Mouse (Mus musculus) embryonic facial prominence, embryonic 11.5 days (tissue): Measurements from ENCODE around the gene Agap1. TPM values are rescaled to one million over a fixed set of nuclear protein-coding genes. Genes with fewer than 3 reads are reported as not detected.

ENCODE experiments used
- ATAC-seq: fragments of 200-750 bp; cut with Nextera tagmentation; replicated peaks from 2 replicates; pipeline ENCODE4 v1.8.0; 2017; ENCODE audit warnings: low read depth; ENCODE audit not compliant: insufficient number of reproducible peaks, low FRiP score, low TSS enrichment
- DNase-seq: peaks from one replicate; pipeline ENCODE4 v3.0.0-alpha.2; 2015; ENCODE audit warnings: low spot score
- H3K27ac ChIP-seq: fragments of 300-500 bp; sonication (generic); replicated peaks from 2 replicates; pipeline ENCODE4 v1.5.1; 2014; ENCODE audit warnings: mild to moderate bottlenecking, low read depth, low read length, control low read depth
- H3K27me3 ChIP-seq: fragments of 300-500 bp; sonication (generic); 2 replicates; pipeline ENCODE4 v1.6.1; 2014; ENCODE audit warnings: mild to moderate bottlenecking, low read length, moderate library complexity, mixed read lengths; ENCODE audit not compliant: control insufficient read depth, insufficient read depth
- H3K36me3 ChIP-seq: fragments of 300-500 bp; sonication (generic); replicated peaks from 2 replicates; pipeline ENCODE4 v1.6.1; 2014; ENCODE audit warnings: low read depth, mild to moderate bottlenecking, low read length, moderate library complexity, mixed read lengths; ENCODE audit not compliant: control insufficient read depth, insufficient read depth
- H3K4me1 ChIP-seq: fragments of 300-500 bp; sonication (generic); 2 replicates; pipeline ENCODE4 v1.6.1; 2014; ENCODE audit warnings: low read length, mixed read lengths; ENCODE audit not compliant: control insufficient read depth, insufficient read depth
- H3K4me2 ChIP-seq: fragments of 300-500 bp; sonication (generic); 2 replicates; pipeline ENCODE4 v1.6.1; 2014; ENCODE audit warnings: low read depth, mild to moderate bottlenecking, control low read depth, low read length, moderate library complexity
- H3K4me3 ChIP-seq: fragments of 300-500 bp; sonication (generic); 2 replicates; pipeline ENCODE4 v1.5.1; 2014; ENCODE audit warnings: low read depth, low read length, control low read depth
- H3K9ac ChIP-seq: fragments of 300-500 bp; sonication (generic); replicated peaks from 2 replicates; pipeline ENCODE4 v1.6.1; 2014; ENCODE audit warnings: mild to moderate bottlenecking, control low read depth, low read length
- H3K9me3 ChIP-seq: fragments of 300-500 bp; sonication (generic); replicated peaks from 2 replicates; pipeline ENCODE4 v1.6.1; 2016; ENCODE audit warnings: mild to moderate bottlenecking, low read length, inconsistent platforms, mixed read lengths; ENCODE audit not compliant: control insufficient read depth
- WGBS: fragments of 180-500 bp; shearing (Covaris S2); extraction: QIAGEN DNeasy Blood & Tissue Kit; methylation state at CpG from one replicate; pipeline ENCODE4 v1.1.7; 2014; 5-methylcytosine and 5-hydroxymethylcytosine counted together
- polyA plus RNA-seq: library from polyadenylated mRNA; unstranded; fragments of >200 nt; fragmentation: Nextera tagmentation; extraction: Ambion mirVana; gene quantifications from 2 replicates; pipeline ENCODE4 v1.2.1, GENCODE M21; 2014

The Agap1 gene
- polyA plus RNA-seq, 1 experiment from 2014 or later, result 15.4 TPM

GRCm38 (mm10) chr1:89730589-89731195 lies 276.1 kb downstream of the Agap1 start:
- no peaks in the 10 kb centered on the region for H3K27me3 ChIP-seq
- H3K4me1 ChIP-seq, result no peaks in the 10 kb centered on the region; the same call in 1 of the 2 replicates
- no peak for ATAC-seq
- H3K36me3 ChIP-seq, result no peaks in the 10 kb centered on the region; the same call in 1 of the 2 replicates
- no peak overlapping the region for H3K27ac ChIP-seq
- no peak for DNase-seq
- H3K9me3 ChIP-seq, result no peaks in the 10 kb centered on the region
- no peak overlapping the region for H3K4me3 ChIP-seq
- no peak overlapping the region for H3K4me2 ChIP-seq
- no peak overlapping the region for H3K9ac ChIP-seq
- 90% methylated on average over 13 of the region's 13 CpGs for WGBS

GRCm38 (mm10) chr1:89734368-89734767 lies 279.8 kb downstream of the Agap1 start:
- Histone ChIP-seq H3K4me1 (no peaks in the 10 kb centered on the region; the same call in 1 of the 2 replicates), H3K4me2 (no peak overlapping the region), H3K9me3 (no peaks in the 10 kb centered on the region), H3K4me3 (no peak overlapping the region), H3K36me3 (no peaks in the 10 kb centered on the region; the same call in 1 of the 2 replicates), H3K9ac (no peak overlapping the region), H3K27ac (no peak overlapping the region), H3K27me3 (no peaks in the 10 kb centered on the region)
- no peak for DNase-seq
- WGBS, result 62% methylated on average over 9 of the region's 9 CpGs
- ATAC-seq, result no peak

- no peak for ATAC-seq
- DNase-seq, result no peak
- no peak overlapping the region for H3K4me2 ChIP-seq
Observed at GRCm38 (mm10) chr1:89735146-89735545, 280.5 kb downstream of the Agap1 start.

GRCm38 (mm10) chr1:89736021-89736420 lies 281.4 kb downstream of the Agap1 start:
- H3K4me2 ChIP-seq, result no peak overlapping the region
- WGBS, result 95% methylated on average over 6 of the region's 6 CpGs
- H3K27ac ChIP-seq, result no peak overlapping the region
- H3K9ac ChIP-seq, result no peak overlapping the region
- no peak overlapping the region for H3K4me3 ChIP-seq
- H3K4me1 ChIP-seq, result no peaks in the 10 kb centered on the region; the same call in 1 of the 2 replicates
- ATAC-seq, result no peak
- no peaks in the 10 kb centered on the region; the same call in 1 of the 2 replicates for H3K36me3 ChIP-seq
- no peaks in the 10 kb centered on the region for H3K27me3 ChIP-seq
- DNase-seq, result no peak
- H3K9me3 ChIP-seq, result no peaks in the 10 kb centered on the region

More at GRCm38 (mm10) chr1:89735146-89735545, 280.5 kb downstream of the Agap1 start:
- no peaks in the 10 kb centered on the region for H3K27me3 ChIP-seq
- H3K9ac ChIP-seq, result no peak overlapping the region
- WGBS, result 85% methylated on average over 6 of the region's 6 CpGs
- no peak overlapping the region for H3K27ac ChIP-seq
- no peaks in the 10 kb centered on the region; the same call in 1 of the 2 replicates for H3K4me1 ChIP-seq
- no peaks in the 10 kb centered on the region; the same call in 1 of the 2 replicates for H3K36me3 ChIP-seq
- H3K9me3 ChIP-seq, result no peaks in the 10 kb centered on the region
- H3K4me3 ChIP-seq, result no peak overlapping the region

- Histone ChIP-seq H3K4me2 (no peak overlapping the region), H3K36me3 (no peaks in the 10 kb centered on the region; the same call in 1 of the 2 replicates), H3K27ac (no peak overlapping the region), H3K4me1 (no peaks in the 10 kb centered on the region; the same call in 1 of the 2 replicates), H3K27me3 (no peaks in the 10 kb centered on the region), H3K4me3 (no peak overlapping the region), H3K9ac (no peak overlapping the region), H3K9me3 (no peaks in the 10 kb centered on the region)
- DNase-seq (no peak), ATAC-seq (no peak)
- 68% methylated on average over 17 of the region's 17 CpGs for WGBS
Observed at GRCm38 (mm10) chr1:89739067-89739774, 284.6 kb downstream of the Agap1 start.

- Histone ChIP-seq H3K9me3 (no peaks in the 10 kb centered on the region), H3K4me1 (no peaks in the 10 kb centered on the region; the same call in 1 of the 2 replicates), H3K4me2 (no peak overlapping the region), H3K4me3 (no peak overlapping the region), H3K27ac (no peak overlapping the region), H3K36me3 (no peaks in the 10 kb centered on the region; the same call in 1 of the 2 replicates), H3K27me3 (no peaks in the 10 kb centered on the region), H3K9ac (no peak overlapping the region)
- no peak for ATAC-seq
- no peak for DNase-seq
- WGBS, result 33% methylated on average over 3 of the region's 3 CpGs
Observed at GRCm38 (mm10) chr1:89739775-89740099, 285.1 kb downstream of the Agap1 start.

GRCm38 (mm10) chr1:89742359-89742758 lies 287.8 kb downstream of the Agap1 start:
- H3K4me2 ChIP-seq, result no peak overlapping the region
- no peaks in the 10 kb centered on the region for H3K9me3 ChIP-seq
- no peak overlapping the region for H3K4me3 ChIP-seq
- ATAC-seq (no peak), DNase-seq (no peak)
- no peaks in the 10 kb centered on the region for H3K4me1 ChIP-seq
- no peak overlapping the region for H3K9ac ChIP-seq
- WGBS, result 75% methylated on average over 3 of the region's 3 CpGs
- H3K27me3 ChIP-seq, result no peaks in the 10 kb centered on the region
- H3K36me3 ChIP-seq, result no peaks in the 10 kb centered on the region; the same call in 1 of the 2 replicates
- H3K27ac ChIP-seq, result no peak overlapping the region

- H3K9ac ChIP-seq, result no peak overlapping the region
- no peaks in the 10 kb centered on the region for H3K9me3 ChIP-seq
- H3K27me3 ChIP-seq, result no peaks in the 10 kb centered on the region
- no peak overlapping the region for H3K27ac ChIP-seq
- H3K4me3 ChIP-seq, result no peak overlapping the region
- WGBS, result 75% methylated on average over 3 of the region's 3 CpGs
- no peaks in the 10 kb centered on the region for H3K36me3 ChIP-seq
- DNase-seq, result no peak
- ATAC-seq, result no peak
- no peaks in the 10 kb centered on the region for H3K4me1 ChIP-seq
- no peak overlapping the region for H3K4me2 ChIP-seq
Observed at GRCm38 (mm10) chr1:89746171-89746570, 291.6 kb downstream of the Agap1 start.
